Comparison of ENCODE assay signal across 8 mouse cellular contexts in genomic region chr15:12118093-12118431, GRCm38 (mm10). TPM values are rescaled to one million over a fixed set of nuclear protein-coding genes. Genes with fewer than 3 reads are reported as not detected.
DNase-seq lines count a peak whose midpoint lies in the region; ATAC-seq lines count a peak whose summit lies in the region.

No protein-coding gene starts in this region.

- peak overlapping the region; percentile 83 for H3K4me3 ChIP-seq in kidney, embryonic 15.5 days (replicated peaks)
- peak overlapping the region; percentile 83 for H3K4me3 ChIP-seq in forebrain, embryonic 15.5 days
- H3K4me3 ChIP-seq in neural tube, embryonic 15.5 days (replicated peaks), result peak overlapping the region; percentile 94

- peak; percentile 55 for ATAC-seq in kidney, embryonic 15.5 days (replicated peaks; ENCODE audit: low FRiP score)
- no peak; the same call in 1 of the 2 replicates for ATAC-seq in forebrain, embryonic 15.5 days (replicated peaks)
- no peak; the same call in 1 of the 2 replicates for ATAC-seq in neural tube, embryonic 15.5 days (ENCODE audit: low FRiP score)

- H3K36me3 ChIP-seq in kidney, embryonic 15.5 days, result peaks cover 5% of the 10 kb centered on the region; the same call in 1 of the 2 replicates
- H3K36me3 ChIP-seq in forebrain, embryonic 15.5 days, result no peaks in the 10 kb centered on the region
- no peaks in the 10 kb centered on the region for H3K36me3 ChIP-seq in neural tube, embryonic 15.5 days

- peak overlapping the region; percentile 92 for H3K27ac ChIP-seq in kidney, embryonic 15.5 days
- H3K27ac ChIP-seq in forebrain, embryonic 15.5 days (replicated peaks), result peak overlapping the region; percentile 91
- peak overlapping the region; percentile 92 for H3K27ac ChIP-seq in neural tube, embryonic 15.5 days (replicated peaks)

- no peaks in the 10 kb centered on the region for H3K27me3 ChIP-seq in kidney, embryonic 15.5 days
- no peaks in the 10 kb centered on the region for H3K27me3 ChIP-seq in forebrain, embryonic 15.5 days
- no peaks in the 10 kb centered on the region for H3K27me3 ChIP-seq in neural tube, embryonic 15.5 days (replicated peaks)

- peak overlapping the region; percentile 95 for H3K9ac ChIP-seq in kidney, embryonic 15.5 days
- H3K9ac ChIP-seq in forebrain, embryonic 15.5 days (replicated peaks), result peak overlapping the region; percentile 91
- peak overlapping the region; percentile 94 for H3K9ac ChIP-seq in neural tube, embryonic 15.5 days (replicated peaks)

- 0% methylated on average over 38 of the region's 43 CpGs for WGBS in kidney, embryonic 15.5 days
- WGBS in forebrain, embryonic 15.5 days, result 0% methylated on average over 19 of the region's 43 CpGs
- WGBS in neural tube, embryonic 15.5 days, result under 1% methylated on average over 35 of the region's 43 CpGs

- peaks cover 15% of the 10 kb centered on the region for H3K4me1 ChIP-seq in kidney, embryonic 15.5 days
- H3K4me1 ChIP-seq in forebrain, embryonic 15.5 days, result peaks cover 13% of the 10 kb centered on the region
- H3K4me1 ChIP-seq in neural tube, embryonic 15.5 days, result peaks cover 21% of the 10 kb centered on the region

- no peak for DNase-seq in kidney, adult 8-10 months
- DNase-seq in R1 (ENCODE audit: low read depth, low spot score), result peak; percentile 62
- DNase-seq in liver, result peak; percentile 44
- DNase-seq in T-cell, adult 2 months (ENCODE audit: low spot score), result no peak
- no peak for DNase-seq in adrenal gland, postnatal 25 days

- no peaks in the 10 kb centered on the region for H3K9me3 ChIP-seq in kidney, embryonic 15.5 days (replicated peaks)
- H3K9me3 ChIP-seq in forebrain, embryonic 15.5 days, result no peaks in the 10 kb centered on the region
- H3K9me3 ChIP-seq in neural tube, embryonic 15.5 days (replicated peaks), result no peaks in the 10 kb centered on the region

- peak overlapping the region; percentile 83 for H3K4me2 ChIP-seq in kidney, embryonic 15.5 days
- H3K4me2 ChIP-seq in forebrain, embryonic 15.5 days (replicated peaks), result peak overlapping the region; percentile 79
- peak overlapping the region; percentile 67 for H3K4me2 ChIP-seq in neural tube, embryonic 15.5 days

RNA-seq across cellular contexts. Expression of gene Zfr, which starts 0.4 kb away (rescaled TPM):
- polyA plus RNA-seq in kidney, embryonic 15.5 days (2015; fragmentation: Nextera tagmentation; extraction: Ambion mirVana), result 108 and 109 TPM in 2 replicates
- 124 and 125 TPM in 2 replicates for polyA plus RNA-seq in forebrain, embryonic 15.5 days (2015; fragmentation: Nextera tagmentation; extraction: Ambion mirVana)
- 162 and 173 TPM in 2 replicates for polyA plus RNA-seq in neural tube, embryonic 15.5 days (2015; fragmentation: Nextera tagmentation; extraction: Ambion mirVana)
- total RNA-seq in adrenal gland, postnatal 25 days (2021), result 145 and 150 TPM in 2 replicates

Comparison
In these comparisons a context has a peak if more than half of its experiments do, and no peak if none do; other contexts are left out.
1. DNase-seq: peak in R1 (single experiment) and liver (single experiment); none in kidney, adult 8-10 months (0 of 2), T-cell, adult 2 months (single experiment) and adrenal gland, postnatal 25 days (single experiment).
2. Peak in every context shown above with its lines, with median percentiles within 50 percentile points of each other: H3K27ac ChIP-seq, H3K4me2 ChIP-seq, H3K4me3 ChIP-seq and H3K9ac ChIP-seq.